Mouse (Mus musculus) heart, embryonic 11.5 days (tissue): ENCODE data around the gene Slc35e4. TPM values are rescaled to one million over a fixed set of nuclear protein-coding genes. Genes with fewer than 3 reads are reported as not detected.
"Not testable (repeated sequence)": the region's sequence is repeated elsewhere in the genome, so short reads cannot be mapped to it uniquely, and the experiment has no call there.

Experiments
- ATAC-seq: fragments of 200-750 bp; cut with Nextera tagmentation; replicated peaks from 2 replicates; pipeline ENCODE4 v1.8.0; 2017; ENCODE audit warnings: moderate library complexity; ENCODE audit not compliant: insufficient number of reproducible peaks, low FRiP score, low TSS enrichment
- H3K27ac ChIP-seq: fragments of 300-500 bp; sonication (generic); 2 replicates; pipeline ENCODE4 v1.5.1; 2014; ENCODE audit warnings: mild to moderate bottlenecking, low read depth, low read length
- H3K27me3 ChIP-seq: fragments of 300-500 bp; sonication (generic); 2 replicates; pipeline ENCODE4 v1.6.1; 2014; ENCODE audit warnings: mild to moderate bottlenecking, low read length, mixed read lengths; ENCODE audit not compliant: control insufficient read depth, insufficient read depth
- H3K36me3 ChIP-seq: fragments of 300-500 bp; sonication (generic); 2 replicates; pipeline ENCODE4 v1.6.1; 2014; ENCODE audit warnings: mild to moderate bottlenecking, low read length, moderate library complexity, mixed read lengths; ENCODE audit not compliant: control insufficient read depth, insufficient read depth
- H3K4me1 ChIP-seq: fragments of 300-500 bp; sonication (generic); 2 replicates; pipeline ENCODE4 v1.6.1; 2014; ENCODE audit warnings: low read length; ENCODE audit not compliant: control insufficient read depth, insufficient read depth
- H3K4me2 ChIP-seq: fragments of 300-500 bp; sonication (generic); 2 replicates; pipeline ENCODE4 v1.6.1; 2014; ENCODE audit warnings: mild to moderate bottlenecking, moderate library complexity
- H3K4me3 ChIP-seq: fragments of 300-500 bp; sonication (generic); 2 replicates; pipeline ENCODE4 v1.5.1; 2014; ENCODE audit warnings: low read depth, low read length
- H3K9ac ChIP-seq: fragments of 300-500 bp; sonication (generic); 2 replicates; pipeline ENCODE4 v1.6.1; 2014; ENCODE audit warnings: mild to moderate bottlenecking, low read depth, low read length, moderate library complexity
- H3K9me3 ChIP-seq: fragments of 300-500 bp; sonication (generic); replicated peaks from 2 replicates; pipeline ENCODE4 v1.6.1; 2016; ENCODE audit warnings: low read length; ENCODE audit not compliant: control insufficient read depth
- WGBS: fragments of 180-500 bp; shearing (Covaris S2); extraction: QIAGEN DNeasy Blood & Tissue Kit; methylation state at CpG from one replicate; pipeline ENCODE4 v1.1.7; 2014; ENCODE audit not compliant: insufficient replicate concordance; 5-methylcytosine and 5-hydroxymethylcytosine counted together
- polyA plus RNA-seq: library from polyadenylated mRNA; unstranded; fragments of >200 nt; fragmentation: Nextera tagmentation; extraction: Ambion mirVana; gene quantifications from 2 replicates; pipeline ENCODE4 v1.2.1, GENCODE M21; 2014

The Slc35e4 gene
- polyA plus RNA-seq, 1 experiment from 2014 or later: 2.9 TPM

- Histone ChIP-seq H3K9ac (peak overlapping the region; percentile 71), H3K4me2 (peak overlapping the region; percentile 96), H3K9me3 (no peaks in the 10 kb centered on the region), H3K4me1 (peaks cover 33% of the 10 kb centered on the region), H3K27ac (no peak overlapping the region), H3K4me3 (peak overlapping the region; percentile 65), H3K36me3 (no peaks in the 10 kb centered on the region), H3K27me3 (0 out of 2 replicates have a peak, but pooled peaks cover 7% of the 10 kb centered on the region)
- WGBS: 27% methylated on average over 19 of the region's 19 CpGs
- no peak for ATAC-seq
Measured at GRCm38 (mm10) chr11:3912100-3912874, 2.2 kb downstream of the Slc35e4 start.

- H3K4me2 ChIP-seq: peak overlapping the region; percentile 15
- ATAC-seq, H3K27me3 ChIP-seq, H3K27ac ChIP-seq, H3K9ac ChIP-seq, H3K36me3 ChIP-seq, H3K9me3 ChIP-seq, H3K4me3 ChIP-seq: not testable (repeated sequence)
- peaks cover 33% of the 10 kb centered on the region for H3K4me1 ChIP-seq
- whole genome bisulfite sequencing: 83% methylated on average over 5 of the region's 6 CpGs
Measured at GRCm38 (mm10) chr11:3911440-3911839, 3.0 kb downstream of the Slc35e4 start.

GRCm38 (mm10) chr11:3910513-3911310 is 3.8 kb downstream of the Slc35e4 start:
- H3K9me3 ChIP-seq: no peaks in the 10 kb centered on the region
- H3K4me3 ChIP-seq: no peak overlapping the region
- H3K4me2 ChIP-seq: peak overlapping the region; percentile 15
- H3K9ac ChIP-seq: no peak overlapping the region
- 0 out of 2 replicates have a peak, but pooled peaks cover 7% of the 10 kb centered on the region for H3K27me3 ChIP-seq
- no peak for ATAC-seq
- H3K4me1 ChIP-seq: peaks cover 33% of the 10 kb centered on the region
- H3K27ac ChIP-seq: no peak overlapping the region
- no peaks in the 10 kb centered on the region for H3K36me3 ChIP-seq
- WGBS: 62% methylated on average over 5 of the region's 5 CpGs

- WGBS: 70% methylated on average over 4 of the region's 4 CpGs
- ATAC-seq: no peak
- Histone ChIP-seq H3K36me3 (no peaks in the 10 kb centered on the region), H3K9ac (no peak overlapping the region), H3K4me3 (no peak overlapping the region), H3K4me1 (peaks cover 28% of the 10 kb centered on the region), H3K27ac (no peak overlapping the region), H3K4me2 (no peak overlapping the region), H3K27me3 (0 out of 2 replicates have a peak, but pooled peaks cover 7% of the 10 kb centered on the region), H3K9me3 (no peaks in the 10 kb centered on the region)
Measured at GRCm38 (mm10) chr11:3909236-3909635, 5.2 kb downstream of the Slc35e4 start.

GRCm38 (mm10) chr11:3905446-3905845 is 9.0 kb downstream of the Slc35e4 start:
- ATAC-seq: no peak
- H3K27me3 ChIP-seq: no peaks in the 10 kb centered on the region
- peaks cover 4% of the 10 kb centered on the region; the same call in 1 of the 2 replicates for H3K4me1 ChIP-seq
- WGBS: 87% methylated on average over 1 of the region's 1 CpGs
- H3K27ac ChIP-seq: no peak overlapping the region
- no peak overlapping the region for H3K4me2 ChIP-seq
- no peaks in the 10 kb centered on the region for H3K36me3 ChIP-seq
- no peak overlapping the region for H3K4me3 ChIP-seq
- no peak overlapping the region for H3K9ac ChIP-seq
- H3K9me3 ChIP-seq: no peaks in the 10 kb centered on the region

GRCm38 (mm10) chr11:3904673-3905072 is 9.8 kb downstream of the Slc35e4 start:
- Histone ChIP-seq H3K9ac (no peak overlapping the region), H3K27me3 (no peaks in the 10 kb centered on the region), H3K27ac (no peak overlapping the region), H3K4me1 (peaks cover 5% of the 10 kb centered on the region; the same call in 1 of the 2 replicates), H3K4me2 (no peak overlapping the region), H3K4me3 (no peak overlapping the region), H3K36me3 (no peaks in the 10 kb centered on the region), H3K9me3 (no peaks in the 10 kb centered on the region)
- 74% methylated on average over 6 of the region's 6 CpGs for WGBS
- ATAC-seq: no peak

- ATAC-seq: no peak
- H3K27me3 ChIP-seq: no peaks in the 10 kb centered on the region
- H3K4me2 ChIP-seq: no peak overlapping the region
- H3K36me3 ChIP-seq: 0 out of 2 replicates have a peak, but pooled peaks cover 5% of the 10 kb centered on the region
- peaks cover 5% of the 10 kb centered on the region; the same call in 1 of the 2 replicates for H3K4me1 ChIP-seq
- no peak overlapping the region for H3K4me3 ChIP-seq
- no peak overlapping the region for H3K9ac ChIP-seq
- H3K27ac ChIP-seq: no peak overlapping the region
- H3K9me3 ChIP-seq: no peaks in the 10 kb centered on the region
- 76% methylated on average over 5 of the region's 5 CpGs for WGBS
Measured at GRCm38 (mm10) chr11:3903046-3903445, 11.4 kb downstream of the Slc35e4 start.

GRCm38 (mm10) chr11:3902516-3902915 is 11.9 kb downstream of the Slc35e4 start:
- Histone ChIP-seq H3K4me2 (no peak overlapping the region), H3K9ac (no peak overlapping the region), H3K27me3 (no peaks in the 10 kb centered on the region), H3K4me1 (peaks cover 5% of the 10 kb centered on the region; the same call in 1 of the 2 replicates), H3K4me3 (no peak overlapping the region), H3K27ac (no peak overlapping the region), H3K9me3 (no peaks in the 10 kb centered on the region), H3K36me3 (0 out of 2 replicates have a peak, but pooled peaks cover 5% of the 10 kb centered on the region)
- WGBS: 85% methylated on average over 3 of the region's 3 CpGs
- ATAC-seq: no peak
